Mouse (Mus musculus) CH12.LX (cell line): Measurements from ENCODE around the gene Kcnc3. TPM values are rescaled to one million over a fixed set of nuclear protein-coding genes. Genes with fewer than 3 reads are reported as not detected.

Experiments used
- DNase-seq: peaks from one replicate; pipeline ENCODE4 v3.0.0-alpha.2; 2013; ENCODE audit errors: extremely low read depth
- H3K27ac ChIP-seq: 2 replicates; pipeline ENCODE4 v1.5.1; 2012; ENCODE audit warnings: low read depth, mild to moderate bottlenecking, control low read depth, moderate library complexity; ENCODE audit not compliant: insufficient read depth
- H3K27me3 ChIP-seq: replicated peaks from 2 replicates; pipeline ENCODE3; 2012; ENCODE audit warnings: inconsistent platforms
- H3K36me3 ChIP-seq, 2 experiments: replicated peaks in 1 of 2; 2 replicates each; pipeline versions ENCODE3 to v1.6.1; 2012; ENCODE audit warnings: inconsistent platforms in 1 of 2, low read length in 1 of 2, mild to moderate bottlenecking in 1 of 2, mixed read lengths in 1 of 2, moderate library complexity in 1 of 2; ENCODE audit not compliant: control insufficient read depth in 1 of 2, insufficient read depth in 1 of 2
- H3K4me1 ChIP-seq, 2 experiments: 2 replicates each; pipeline ENCODE4 v1.6.1; 2012; ENCODE audit warnings: inconsistent platforms in 1 of 2, moderate library complexity in 1 of 2; ENCODE audit not compliant: insufficient read depth in 2 of 2, control insufficient read depth in 1 of 2
- H3K4me2 ChIP-seq: 2 replicates; pipeline ENCODE4 v1.6.1; 2012; ENCODE audit warnings: low read depth, mild to moderate bottlenecking, control low read depth; ENCODE audit not compliant: poor library complexity, insufficient read depth, severe bottlenecking
- H3K4me3 ChIP-seq, 3 experiments: fragments of 150-350 bp in 1 of 3; sonication (generic) in 1 of 3; replicated peaks in 1 of 3; 2 replicates each; pipeline versions ENCODE3 to v1.5.1; 2011 to 2012; ENCODE audit warnings: low read depth in 2 of 3, low read length in 2 of 3, mild to moderate bottlenecking in 2 of 3, moderate library complexity in 2 of 3, control low read depth in 1 of 3, improper control_type of control experiment in 1 of 3, inconsistent platforms in 1 of 3, mixed read lengths in 1 of 3; ENCODE audit not compliant: poor library complexity in 1 of 3
- H3K79me2 ChIP-seq: replicated peaks from 2 replicates; pipeline ENCODE4 v1.6.1; 2012; ENCODE audit warnings: mild to moderate bottlenecking, moderate library complexity; ENCODE audit not compliant: control insufficient read depth, poor library complexity, insufficient read depth, severe bottlenecking; ENCODE audit errors: extremely low read depth
- H3K9ac ChIP-seq: 2 replicates; pipeline ENCODE4 v1.6.1; 2012; ENCODE audit warnings: low read depth, mild to moderate bottlenecking, control low read depth, moderate library complexity; ENCODE audit not compliant: insufficient read depth
- H3K9me3 ChIP-seq: replicated peaks from 2 replicates; pipeline ENCODE3; 2012; ENCODE audit warnings: low read length, inconsistent platforms, mixed read lengths
- BHLHE40 ChIP-seq: IDR thresholded peaks from 2 replicates; pipeline ENCODE4 v1.6.1; 2011; ENCODE audit warnings: mild to moderate bottlenecking, low read depth, low read length, improper control_type of control experiment
- CHD1 ChIP-seq: IDR thresholded peaks from 2 replicates; pipeline ENCODE4 v1.6.1; 2012; ENCODE audit warnings: low read depth, low read length, improper control_type of control experiment, inconsistent platforms
- CHD2 ChIP-seq: IDR thresholded peaks from 2 replicates; pipeline ENCODE4 v1.6.1; 2011; ENCODE audit warnings: low read length, improper control_type of control experiment
- CTCF ChIP-seq, 2 experiments: IDR thresholded peaks in 1 of 2; conservative IDR thresholded peaks in 1 of 2; 2 replicates each; pipeline ENCODE4 v1.5.1; 2011 to 2012; ENCODE audit warnings: low read depth in 2 of 2, low read length in 2 of 2, improper control_type of control experiment in 1 of 2, inconsistent platforms in 1 of 2, mild to moderate bottlenecking in 1 of 2, moderate library complexity in 1 of 2
- E2F4 ChIP-seq: IDR thresholded peaks from 2 replicates; pipeline ENCODE4 v1.6.1; 2011; ENCODE audit warnings: low read depth, low read length, improper control_type of control experiment; ENCODE audit not compliant: insufficient replicate concordance
- ELF1 ChIP-seq: IDR thresholded peaks from 2 replicates; pipeline ENCODE4 v1.6.1; 2014; ENCODE audit warnings: low read depth, mild to moderate bottlenecking, inconsistent platforms, low read length, improper control_type of control experiment
- EP300 ChIP-seq: IDR thresholded peaks from 2 replicates; pipeline ENCODE4 v1.6.1; 2011; ENCODE audit warnings: low read length, improper control_type of control experiment
- GABPA ChIP-seq: IDR thresholded peaks from 2 replicates; pipeline ENCODE4 v1.6.1; 2012; ENCODE audit warnings: low read depth, low read length, improper control_type of control experiment, inconsistent platforms; ENCODE audit not compliant: insufficient replicate concordance
- IRF4 ChIP-seq: IDR thresholded peaks from 2 replicates; pipeline ENCODE4 v1.6.1; 2014; ENCODE audit warnings: low read depth, mild to moderate bottlenecking, inconsistent platforms, low read length, improper control_type of control experiment
- JUN ChIP-seq: IDR thresholded peaks from 2 replicates; pipeline ENCODE4 v1.6.1; 2011; ENCODE audit warnings: low read depth, mild to moderate bottlenecking, low read length, improper control_type of control experiment, moderate library complexity; ENCODE audit not compliant: insufficient read depth
- KAT2A ChIP-seq: IDR thresholded peaks from 2 replicates; pipeline ENCODE4 v1.6.1; 2012; ENCODE audit warnings: low read length, improper control_type of control experiment, inconsistent platforms; ENCODE audit not compliant: insufficient replicate concordance
- MAFK ChIP-seq: IDR thresholded peaks from 2 replicates; pipeline ENCODE4 v1.6.1; 2011; ENCODE audit warnings: low read length, improper control_type of control experiment; ENCODE audit not compliant: insufficient replicate concordance
- MAX ChIP-seq: IDR thresholded peaks from 2 replicates; pipeline ENCODE4 v1.6.1; 2011; ENCODE audit warnings: low read length, improper control_type of control experiment
- MEF2A ChIP-seq: IDR thresholded peaks from 2 replicates; pipeline ENCODE4 v1.6.1; 2014; ENCODE audit warnings: low read depth, mild to moderate bottlenecking, inconsistent platforms, low read length, improper control_type of control experiment, borderline replicate concordance
- MXI1 ChIP-seq: IDR thresholded peaks from 2 replicates; pipeline ENCODE4 v1.6.1; 2011; ENCODE audit warnings: mild to moderate bottlenecking, low read depth, low read length, improper control_type of control experiment
- MYC ChIP-seq: IDR thresholded peaks from 2 replicates; pipeline ENCODE4 v1.6.1; 2011; ENCODE audit warnings: low read depth, mild to moderate bottlenecking, improper control_type of control experiment, low read length
- NRF1 ChIP-seq: IDR thresholded peaks from 2 replicates; pipeline ENCODE4 v1.6.1; 2014; ENCODE audit warnings: low read depth, mild to moderate bottlenecking, inconsistent platforms, low read length, improper control_type of control experiment, moderate library complexity
- POLR2A ChIP-seq: IDR thresholded peaks from 2 replicates; pipeline ENCODE4 v1.6.1; 2011; ENCODE audit warnings: low read depth, mild to moderate bottlenecking, improper control_type of control experiment, low read length
- POLR2AphosphoS2 ChIP-seq: IDR thresholded peaks from 2 replicates; pipeline ENCODE4 v1.6.1; 2011; ENCODE audit warnings: low read depth, low read length, improper control_type of control experiment
- RCOR1 ChIP-seq: conservative IDR thresholded peaks from 2 replicates; pipeline ENCODE4 v1.6.1; 2012; ENCODE audit warnings: low read depth, mild to moderate bottlenecking, inconsistent platforms, low read length, improper control_type of control experiment
- TCF12 ChIP-seq: IDR thresholded peaks from 2 replicates; pipeline ENCODE4 v1.6.1; 2014; ENCODE audit warnings: low read depth, mild to moderate bottlenecking, inconsistent platforms, low read length, improper control_type of control experiment
- UBTF ChIP-seq: IDR thresholded peaks from 2 replicates; pipeline ENCODE4 v1.6.1; 2012; ENCODE audit warnings: low read depth, mild to moderate bottlenecking, inconsistent platforms, low read length, improper control_type of control experiment, moderate library complexity
- USF1 ChIP-seq: IDR thresholded peaks from 2 replicates; pipeline ENCODE4 v1.6.1; 2014; ENCODE audit warnings: low read depth, mild to moderate bottlenecking, inconsistent platforms, low read length, improper control_type of control experiment
- USF2 ChIP-seq: conservative IDR thresholded peaks from 2 replicates; pipeline ENCODE4 v1.6.1; 2011; ENCODE audit warnings: low read depth, low read length, improper control_type of control experiment
- ZKSCAN1 ChIP-seq: IDR thresholded peaks from 2 replicates; pipeline ENCODE4 v1.6.1; 2012; ENCODE audit warnings: low read depth, inconsistent platforms, low read length, improper control_type of control experiment, borderline replicate concordance
- ZMIZ1 ChIP-seq: IDR thresholded peaks from 2 replicates; pipeline ENCODE4 v1.6.1; 2012; ENCODE audit warnings: low read depth, mild to moderate bottlenecking, inconsistent platforms, low read length, improper control_type of control experiment
- ZNF384 ChIP-seq: IDR thresholded peaks from 2 replicates; pipeline ENCODE4 v1.6.1; 2012; ENCODE audit warnings: low read depth, low read length, improper control_type of control experiment, inconsistent platforms
- dilution Hi-C: fragments of 300-500 bp; cut with MboI; formaldehyde crosslinking; loops from 2 replicates; pipeline ENCODE4 v1.14.3; 2020; ENCODE audit warnings: low sequenced_read_pairs; ENCODE audit not compliant: extremely low pct_unique_long_range_greater_than_20kb, extremely low pct_ligation_motif_present
- in situ Hi-C: fragments of 300-500 bp; cut with MboI; formaldehyde crosslinking; loops from 3 replicates; pipeline ENCODE4 v1.14.3; 2019; ENCODE audit warnings: low sequenced_read_pairs, low pct_ligation_motif_present, low pct_unique_long_range_greater_than_20kb, mixed read lengths
- polyA plus RNA-seq: library from polyadenylated mRNA; unstranded; fragments of >175 nt; gene quantifications from 2 replicates; pipeline ENCODE4 v1.2.1, GENCODE M21; 2012; ENCODE audit warnings: low read depth; ENCODE audit not compliant: insufficient read length
- total RNA-seq, 2 experiments: library from RNA; depleted of rRNA; stranded (reverse); fragments of 300-350 nt in 1 of 2; fragments of >200 nt in 1 of 2; gene quantifications; 2 replicates each; pipeline ENCODE4 v1.2.3; 2012 to 2014

Gene Kcnc3
- total and polyA plus RNA-seq, 3 experiments = 0.31 to 5.6 (median 1.7) TPM

DNA sequence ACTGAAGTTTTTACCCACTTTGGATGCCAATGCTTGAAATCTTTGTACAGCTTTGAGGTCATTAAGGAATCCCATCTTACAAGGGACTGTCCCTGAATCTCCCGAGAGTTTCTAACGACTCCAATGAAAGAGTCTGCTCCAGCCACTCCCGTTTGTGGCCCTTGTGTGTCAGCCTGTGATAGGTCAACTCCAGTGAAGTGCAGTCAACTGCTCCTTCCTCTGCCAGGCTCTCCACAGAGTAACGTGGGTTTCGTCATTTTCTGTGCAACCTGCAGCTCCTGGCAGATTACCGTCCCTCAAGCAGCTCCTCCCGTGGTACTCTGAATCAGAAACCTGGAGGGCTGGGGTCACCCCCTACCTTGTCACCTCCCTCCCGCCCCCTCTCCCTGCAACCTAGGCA is 27.2 kb upstream of the Kcnc3 start:
- no peaks in the 10 kb centered on the region for H3K27me3 ChIP-seq
- H3K9me3 ChIP-seq = no peaks in the 10 kb centered on the region
- DNase-seq = no peak
- H3K4me1 ChIP-seq = peaks cover 3 to 25% of the 10 kb centered on the region in 2 experiments; a peak in 3 of 4 replicates
- in situ Hi-C loops = no loop called here
- H3K4me3 ChIP-seq = no peak overlapping the region
- H3K27ac ChIP-seq = no peak overlapping the region
- no peaks in the 10 kb centered on the region for H3K79me2 ChIP-seq
- H3K9ac ChIP-seq = no peak overlapping the region
- no peak overlapping the region for H3K4me2 ChIP-seq
- dilution Hi-C loops = no loop called here
- no peak for TF ChIP-seq POLR2AphosphoS2
- TF ChIP-seq, all 38 proteins: peak for 0
- H3K36me3 ChIP-seq = no peaks in the 10 kb centered on the region

DNA sequence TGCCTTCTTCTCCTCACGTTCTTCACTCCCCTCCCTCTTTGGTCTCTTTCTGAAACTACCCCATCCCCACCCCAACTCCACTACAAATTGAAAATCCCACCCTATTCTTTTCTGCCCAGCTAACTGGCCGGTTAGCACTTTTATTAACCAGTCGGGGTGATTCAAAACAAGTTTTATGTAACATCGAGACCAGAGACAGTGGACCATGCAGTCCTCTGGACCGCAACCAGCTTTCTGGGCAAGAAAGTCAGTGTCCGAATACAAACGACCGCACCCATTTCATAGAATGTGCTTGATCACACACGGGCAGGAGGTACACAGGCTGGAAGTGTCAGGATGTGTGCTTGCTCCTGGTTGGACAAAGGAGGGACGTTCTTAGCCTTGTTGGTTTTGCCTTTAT is 26.0 kb upstream of the Kcnc3 start:
- H3K27ac ChIP-seq = no peak overlapping the region
- DNase-seq = no peak
- H3K27me3 ChIP-seq = no peaks in the 10 kb centered on the region
- no peaks in the 10 kb centered on the region for H3K36me3 ChIP-seq
- dilution Hi-C loops = no loop called here
- H3K4me1 ChIP-seq = peaks cover 3 to 35% of the 10 kb centered on the region in 2 experiments; a peak in 3 of 4 replicates
- no peak for TF ChIP-seq IRF4
- TF ChIP-seq USF1 = no peak
- TF ChIP-seq MXI1 = no peak
- no peak for TF ChIP-seq ZNF384
- no peak for TF ChIP-seq JUN
- TF ChIP-seq CHD2 = no peak
- TF ChIP-seq ZKSCAN1 = no peak
- TF ChIP-seq ZMIZ1 = no peak
- TF ChIP-seq KAT2A = no peak
- TF ChIP-seq MAFK = no peak
- no peak for TF ChIP-seq BHLHE40
- no peak for TF ChIP-seq EP300
- TF ChIP-seq NRF1 = no peak
- TF ChIP-seq ELF1 = no peak
- no peaks in the 10 kb centered on the region for H3K9me3 ChIP-seq
- H3K4me2 ChIP-seq = no peak overlapping the region
- H3K79me2 ChIP-seq = no peaks in the 10 kb centered on the region
- in situ Hi-C loops = no loop called here
- H3K9ac ChIP-seq = no peak overlapping the region
- H3K4me3 ChIP-seq = no peak overlapping the region

DNA sequence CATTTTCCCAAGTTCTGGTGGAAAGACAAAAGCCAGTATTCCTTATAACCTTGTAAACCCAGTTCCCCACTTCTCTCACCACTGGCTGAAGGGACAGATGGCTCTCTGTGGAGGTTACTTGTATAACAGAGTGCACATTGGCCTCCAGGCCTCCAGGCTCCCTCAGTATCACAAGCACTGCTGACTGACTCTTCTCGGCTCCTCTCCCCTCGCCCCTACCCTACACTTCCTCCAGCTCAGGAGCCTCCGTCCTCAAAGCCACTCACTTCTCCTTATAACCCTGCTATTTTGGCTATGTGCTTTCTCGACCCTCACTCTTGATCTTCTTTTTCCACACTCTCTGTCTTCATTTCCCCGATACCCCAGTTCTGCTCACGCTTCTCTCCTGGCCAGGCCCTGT is 25.1 kb upstream of the Kcnc3 start:
- dilution Hi-C loops = no loop called here
- TF ChIP-seq CHD1 (no peak), RCOR1 (no peak), JUN (no peak), USF2 (no peak), CTCF (conservative IDR thresholded peaks at IDR 0.05 in 1 of 2, IDR thresholded peaks at IDR 0.05 in 1 of 2; ENCODE audit: low read depth in 2 of 2, low read length in 2 of 2) (no peak), ZKSCAN1 (no peak), MYC (no peak), NRF1 (no peak), UBTF (no peak), POLR2A (no peak), E2F4 (no peak), MAX (no peak), MEF2A (no peak), KAT2A (no peak), BHLHE40 (no peak), TCF12 (no peak), GABPA (no peak)

More for the DNA sequence above, 25.1 kb upstream of the Kcnc3 start:
- Histone ChIP-seq H3K9me3 (no peaks in the 10 kb centered on the region), H3K9ac (no peak overlapping the region), H3K4me1 (peaks cover 3 to 37% of the 10 kb centered on the region in 2 experiments; a peak in 3 of 4 replicates), H3K27me3 (no peaks in the 10 kb centered on the region), H3K79me2 (no peaks in the 10 kb centered on the region), H3K36me3 (no peaks in the 10 kb centered on the region), H3K4me3 (no peak overlapping the region), H3K4me2 (no peak overlapping the region), H3K27ac (no peak overlapping the region)
- no peak for DNase-seq
- in situ Hi-C loops = no loop called here
